In genomic region chr19:23191486-23191885, GRCm38 (mm10) we compare ENCODE assay signal across 15 mouse cellular contexts.
"Had no signal": no experiment of that assay in that cellular context is flagged by ENCODE, and none has a peak within 500 bp of the region (broad histone marks: within the 10 kb centered on the region; RNA-seq: fewer than 3 reads in every experiment).

No protein-coding gene starts in this region.

- ATAC-seq: lung, postnatal 0 days; midbrain, embryonic 13.5 days; midbrain, embryonic 15.5 days had no signal

- H3K27ac ChIP-seq: lung, embryonic 15.5 days; macrophage; midbrain, embryonic 13.5 days; midbrain, embryonic 15.5 days; neural tube, embryonic 12.5 days had no signal

- H3K4me3 ChIP-seq: lung, embryonic 15.5 days; megakaryocyte, embryonic 14.5 days; midbrain, embryonic 13.5 days; midbrain, embryonic 15.5 days; neural tube, embryonic 12.5 days had no signal

- H3K9ac ChIP-seq: lung, embryonic 15.5 days; midbrain, embryonic 13.5 days; midbrain, embryonic 15.5 days; neural tube, embryonic 12.5 days had no signal

- DNase-seq: lung, adult 2 months; lung, postnatal 14 days; lung, postnatal 36 days; right cerebral cortex, postnatal 14 days; thymus, adult 18-20 months; thymus, postnatal 14 days; thymus, postnatal 36 days had no signal

- H3K4me2 ChIP-seq: lung, embryonic 15.5 days; midbrain, embryonic 11.5 days; midbrain, embryonic 13.5 days; midbrain, embryonic 15.5 days; neural tube, embryonic 12.5 days had no signal

- H3K27me3 ChIP-seq: lung, embryonic 15.5 days; megakaryocyte, embryonic 14.5 days; midbrain, embryonic 13.5 days; midbrain, embryonic 15.5 days; neural tube, embryonic 12.5 days had no signal

- H3K4me1 ChIP-seq: lung, embryonic 15.5 days; midbrain, embryonic 13.5 days; midbrain, embryonic 15.5 days; neural tube, embryonic 12.5 days had no signal

- H3K9me3 ChIP-seq: lung, embryonic 15.5 days; megakaryocyte, embryonic 14.5 days; midbrain, embryonic 13.5 days; midbrain, embryonic 15.5 days; neural tube, embryonic 12.5 days had no signal

- H3K36me3 ChIP-seq: lung, embryonic 15.5 days had no signal
